Mouse (Mus musculus) stomach, postnatal 0 days (tissue): ENCODE measurements at regions not wholly inside any gene's neighbourhood (a gene's known extent, or its start where the extent isn't known, plus 50 kb on each side); places are given as distances from the start of the nearest gene placed in this dataset.
"Not testable (repeated sequence)": the region's sequence is repeated elsewhere in the genome, so short reads cannot be mapped to it uniquely, and the experiment has no call there.

Source experiments
- CTCF ChIP-seq: IDR thresholded peaks from 2 replicates; pipeline ENCODE4 v1.5.1; 2016; ENCODE audit warnings: antibody characterized with exemption, low read depth, mild to moderate bottlenecking, moderate library complexity
- EP300 ChIP-seq: optimal IDR thresholded peaks from 2 replicates; pipeline ENCODE3; 2016; ENCODE audit warnings: antibody characterized with exemption

DNA sequence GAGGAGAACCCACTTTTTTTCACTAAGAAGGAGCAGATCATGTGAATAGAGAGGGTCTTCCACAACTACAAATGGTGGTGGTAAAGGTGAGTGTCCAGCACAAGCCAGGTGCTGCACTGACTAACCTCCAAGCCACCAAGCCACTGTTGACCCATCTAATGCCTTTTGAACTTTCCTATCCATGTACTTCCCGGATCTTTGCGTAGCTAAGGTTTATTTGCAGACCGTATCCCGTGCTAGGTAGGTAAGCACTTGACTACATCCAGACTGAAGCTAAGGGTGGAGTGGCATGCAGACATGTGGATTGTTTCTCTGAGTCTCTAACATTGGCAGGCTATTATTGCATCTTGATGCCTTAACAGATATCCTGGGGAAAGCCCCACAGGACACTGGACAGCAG lies 65.2 kb downstream of the Zbtb18 start:
- not testable (repeated sequence) for TF ChIP-seq EP300, CTCF
